Mouse (Mus musculus) gonadal fat pad, adult 2 months (tissue): ENCODE data around the gene Nprl2. TPM values are rescaled to one million over a fixed set of nuclear protein-coding genes. Genes with fewer than 3 reads are reported as not detected.
"Not testable (repeated sequence)": the region's sequence is repeated elsewhere in the genome, so short reads cannot be mapped to it uniquely, and the experiment has no call there.

Experiments used
- DNase-seq: peaks from one replicate; pipeline ENCODE4 v3.0.0-alpha.2; 2012; ENCODE audit warnings: low read depth
- polyA plus RNA-seq: library from polyadenylated mRNA; depleted of rRNA; stranded (reverse); fragments of >200 nt; gene quantifications from 2 replicates; pipeline ENCODE4 v1.2.3, GENCODE M21; 2012

The Nprl2 gene
- polyA plus RNA-seq, 1 experiment: 35.0 TPM

GRCm38 (mm10) chr9:107553541-107554318 lies 11.7 kb downstream of the Nprl2 start:
- no peak for DNase-seq

DNA sequence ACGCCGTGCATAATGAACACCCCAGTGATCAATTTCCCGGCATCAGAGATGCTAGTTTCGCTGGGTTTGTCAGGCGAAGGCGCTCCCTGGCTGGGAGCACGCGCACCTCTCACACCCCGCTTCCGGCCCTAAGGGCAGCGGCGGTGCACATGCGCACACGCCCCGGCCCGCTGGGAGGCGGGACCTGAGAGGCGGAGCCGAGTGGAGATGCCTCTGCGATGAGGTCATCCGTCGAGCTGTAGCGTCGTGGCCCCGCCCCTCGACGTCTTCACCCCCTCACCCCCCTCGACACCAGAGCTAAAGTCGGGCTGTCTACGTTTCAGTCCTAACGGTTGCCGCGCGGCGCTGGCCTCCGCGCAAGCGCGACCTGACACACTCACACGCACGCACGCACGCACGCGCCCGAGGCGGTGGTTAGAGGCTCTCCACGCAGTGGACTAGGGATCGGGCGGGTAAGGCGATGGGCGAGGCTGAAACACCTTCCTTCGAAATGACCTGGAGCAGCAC lies 12.3 kb downstream of the Nprl2 start:
- DNase-seq: no peak

DNA sequence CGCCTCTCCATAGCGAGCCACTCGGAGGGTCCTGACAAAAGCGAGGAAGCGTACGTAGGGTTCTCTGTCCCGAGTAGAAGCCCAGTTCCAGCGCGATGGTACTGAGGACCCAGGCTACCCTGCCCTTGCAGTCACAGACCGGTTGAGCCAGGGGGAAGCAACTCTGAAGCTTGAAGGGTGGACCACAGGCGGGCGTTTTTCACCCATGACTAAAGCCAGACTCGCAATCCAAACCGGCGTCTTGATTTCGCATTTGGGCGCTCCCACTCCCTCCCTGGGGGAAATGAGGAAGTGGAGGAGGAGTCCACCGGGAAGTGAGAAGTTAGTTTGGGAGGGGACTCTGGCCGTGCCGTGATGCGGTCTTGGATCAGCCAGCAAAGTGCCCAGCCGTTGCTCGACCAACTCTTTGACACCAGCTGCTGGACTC lies 13.0 kb downstream of the Nprl2 start:
- no peak for DNase-seq

DNA sequence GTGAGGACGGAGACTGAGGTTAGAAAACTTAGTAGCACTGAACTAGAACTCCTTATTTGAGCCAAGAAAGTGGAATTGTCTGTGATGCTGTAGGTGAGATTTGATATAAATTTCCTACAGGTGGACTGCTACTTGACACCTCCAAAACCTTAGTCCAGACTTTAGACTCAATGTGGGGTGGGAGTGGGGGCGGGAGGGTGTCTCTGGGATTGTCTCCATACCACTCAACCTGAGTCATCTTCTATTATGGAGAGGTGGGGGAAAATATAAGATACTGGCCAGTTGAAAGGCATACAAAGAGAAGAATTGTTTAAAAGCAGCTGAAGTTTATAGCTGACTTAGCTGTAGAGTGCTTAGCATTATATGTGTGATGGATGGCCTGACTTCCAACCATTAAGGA lies 13.7 kb downstream of the Nprl2 start:
- no peak for DNase-seq

DNA sequence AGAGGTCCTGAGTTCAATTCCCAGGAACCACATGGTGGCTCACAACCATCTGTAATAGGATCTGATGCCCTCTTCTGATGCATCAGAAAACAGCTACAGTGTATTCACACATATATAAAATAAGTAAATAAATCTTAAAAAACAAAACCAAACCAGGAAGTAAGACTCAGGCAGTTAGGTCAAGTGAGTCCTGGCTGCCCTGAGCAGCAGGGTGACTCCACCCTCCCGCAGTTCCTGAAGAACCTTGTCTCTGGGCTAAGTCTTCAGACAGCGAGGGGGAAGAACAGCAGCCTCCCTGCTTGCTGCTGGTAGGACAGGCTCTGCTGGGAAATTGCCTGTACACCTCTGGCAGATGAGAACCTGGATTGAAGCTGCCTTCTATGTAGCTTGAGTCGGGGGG lies 14.3 kb downstream of the Nprl2 start:
- no peak for DNase-seq

DNA sequence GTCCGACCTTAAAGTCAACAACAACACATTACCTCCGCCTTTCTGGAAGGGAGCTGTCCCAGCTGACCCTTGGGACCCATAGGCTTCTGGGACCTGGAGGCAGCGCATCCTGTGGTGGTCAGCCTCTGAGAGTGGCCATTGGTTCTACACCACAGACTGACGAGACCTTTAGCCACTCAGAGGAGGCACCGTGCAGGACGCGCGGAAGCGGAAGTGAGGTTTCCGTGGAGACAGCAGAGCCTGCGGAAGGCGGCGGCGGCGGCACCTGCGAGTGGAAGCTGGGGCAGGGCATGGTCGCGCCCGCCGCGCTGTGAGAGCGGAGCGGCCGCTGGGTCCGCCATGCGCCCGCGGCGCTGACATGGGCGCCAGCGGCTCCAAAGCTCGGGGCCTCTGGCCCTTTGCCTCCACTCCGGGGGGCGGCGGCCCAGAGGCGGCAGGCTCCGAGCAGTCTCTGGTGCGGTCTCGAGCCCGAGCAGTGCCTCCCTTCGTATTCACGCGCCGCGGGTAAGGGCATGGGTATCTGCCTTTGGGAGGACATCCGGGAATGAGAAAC lies 21.1 kb downstream of the Nprl2 start, which contains the start of gene Tusc2:
Gene Tusc2, plus strand, starts transcription at position 227 of the 553 bp plus-strand sequence.
- DNase-seq: no peak

DNA sequence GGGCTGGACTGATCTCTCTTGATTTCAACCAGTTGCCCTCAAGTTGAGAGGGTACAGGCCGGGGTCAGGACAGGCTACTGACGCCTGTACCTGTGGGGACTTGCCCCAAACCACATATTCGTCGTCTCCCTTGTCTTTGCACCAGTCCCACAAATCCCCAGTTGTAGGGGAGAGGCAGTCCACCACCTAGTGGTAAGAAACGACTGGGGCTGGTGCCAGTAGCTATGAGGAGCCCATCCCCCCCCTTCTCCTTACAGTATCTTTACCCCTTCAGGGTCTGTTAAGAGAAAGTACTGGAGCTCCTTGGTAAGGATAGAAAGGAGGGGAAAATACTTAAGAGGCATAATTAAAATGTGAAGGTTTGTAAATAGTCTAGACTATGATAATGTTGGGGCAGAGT lies 23.5 kb downstream of the Nprl2 start:
- DNase-seq: not testable (repeated sequence)

DNA sequence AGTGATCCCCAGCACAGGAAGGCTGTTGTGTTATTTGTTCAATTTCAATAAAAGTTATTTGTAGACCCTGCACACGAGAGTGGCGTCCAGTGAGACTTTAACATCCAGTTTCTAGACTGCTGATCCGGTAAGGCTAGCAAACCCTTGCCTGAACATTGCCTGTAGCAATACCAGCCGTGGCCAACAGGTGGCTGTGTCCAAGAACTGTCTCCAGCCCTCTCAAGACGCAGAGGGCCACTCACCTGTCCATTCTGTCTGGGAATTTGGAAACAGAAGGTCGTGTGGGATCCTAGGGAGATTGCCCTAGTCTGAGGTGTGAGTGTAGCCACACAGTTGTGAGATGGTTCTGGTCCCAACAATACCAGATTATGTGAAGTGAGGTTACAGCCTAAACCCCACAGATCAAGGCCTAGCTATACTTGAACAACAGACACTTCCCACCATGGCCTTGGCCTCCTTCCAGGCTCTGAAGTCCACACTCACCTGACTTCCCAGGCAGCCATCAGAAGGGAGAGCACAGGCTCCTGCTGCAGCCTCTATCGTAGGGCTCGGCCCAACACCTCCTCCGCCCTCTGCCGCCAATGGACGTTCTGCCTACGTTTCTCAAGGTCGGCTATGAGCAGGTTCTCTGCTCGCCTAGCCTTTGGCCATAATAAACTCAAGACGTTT lies 24.1 kb downstream of the Nprl2 start:
- DNase-seq: no peak

DNA sequence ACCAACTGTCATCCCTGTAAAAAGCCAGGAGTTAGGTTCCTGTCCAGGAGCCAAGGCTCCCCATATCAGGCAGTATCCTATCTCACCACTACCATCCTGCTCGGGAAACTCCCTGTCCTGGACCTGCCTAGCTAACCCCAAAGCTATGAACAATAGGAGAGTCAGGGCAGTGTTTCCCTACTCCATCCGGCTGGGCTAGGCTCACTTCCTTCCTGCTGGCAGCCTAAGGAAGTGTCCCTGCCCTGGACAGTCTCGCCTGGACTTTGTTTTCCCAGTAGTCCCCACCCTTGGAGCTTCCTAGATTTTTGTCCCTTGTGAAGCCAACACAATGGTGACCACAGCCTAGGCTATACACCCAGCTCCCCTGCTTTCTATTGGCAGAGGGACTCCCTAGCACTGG lies 24.8 kb downstream of the Nprl2 start:
- no peak for DNase-seq

- DNase-seq: no peak
Observed at GRCm38 (mm10) chr9:107567702-107568319, 25.8 kb downstream of the Nprl2 start, which contains the start of gene Hyal2. TSS of gene Hyal2 (plus strand) at chr9:107567945.

DNA sequence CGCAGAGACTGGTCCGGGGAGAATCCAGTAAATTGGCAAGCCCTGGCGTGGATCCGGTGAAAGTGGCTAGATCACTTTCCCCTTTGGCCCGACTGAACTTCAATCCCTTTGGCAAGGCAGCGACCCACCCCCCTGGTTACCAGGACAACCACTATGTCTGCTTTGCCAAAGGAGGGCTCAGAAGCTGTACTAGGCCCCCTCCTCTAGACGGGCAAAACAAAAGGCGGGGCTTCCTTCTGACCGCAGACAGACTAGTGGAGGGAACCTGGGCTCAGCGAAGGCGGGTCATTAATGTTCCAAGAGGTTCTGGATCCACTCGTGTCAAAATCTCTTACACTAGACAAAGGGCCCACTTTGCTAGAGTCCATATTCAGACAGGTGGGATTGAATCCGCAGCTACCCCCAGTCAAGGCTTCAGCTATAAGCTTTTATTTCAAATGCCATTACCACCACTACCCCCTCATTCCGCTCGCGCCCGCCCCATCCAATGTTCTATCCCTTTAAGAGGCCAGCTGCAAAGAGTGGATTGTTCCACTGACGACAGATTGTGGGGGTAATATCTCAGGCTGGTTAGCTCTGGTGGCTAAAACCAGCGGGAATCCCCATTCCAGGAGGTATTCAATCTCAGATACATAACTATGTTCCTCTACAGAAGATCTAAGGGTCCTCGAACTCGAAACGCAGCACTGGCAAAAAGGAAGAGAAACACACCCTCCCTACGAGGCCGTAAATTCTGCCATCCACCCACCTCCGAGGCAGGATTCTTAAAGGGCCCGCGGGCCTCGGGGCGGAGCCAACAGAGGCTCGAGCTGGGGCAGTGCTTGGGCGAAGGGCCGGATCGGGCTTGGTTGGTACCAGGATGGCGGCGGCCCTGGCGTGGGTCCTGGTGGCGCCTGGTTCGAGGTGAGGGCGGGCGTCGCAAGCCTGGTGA lies 26.6 kb downstream of the Nprl2 start:
- DNase-seq: no peak

GRCm38 (mm10) chr9:107569270-107569669 lies 27.2 kb downstream of the Nprl2 start:
- DNase-seq: no peak

GRCm38 (mm10) chr9:107570016-107570415 lies 28.0 kb downstream of the Nprl2 start:
- no peak for DNase-seq

GRCm38 (mm10) chr9:107570845-107571244 lies 28.8 kb downstream of the Nprl2 start:
- DNase-seq: no peak

DNA sequence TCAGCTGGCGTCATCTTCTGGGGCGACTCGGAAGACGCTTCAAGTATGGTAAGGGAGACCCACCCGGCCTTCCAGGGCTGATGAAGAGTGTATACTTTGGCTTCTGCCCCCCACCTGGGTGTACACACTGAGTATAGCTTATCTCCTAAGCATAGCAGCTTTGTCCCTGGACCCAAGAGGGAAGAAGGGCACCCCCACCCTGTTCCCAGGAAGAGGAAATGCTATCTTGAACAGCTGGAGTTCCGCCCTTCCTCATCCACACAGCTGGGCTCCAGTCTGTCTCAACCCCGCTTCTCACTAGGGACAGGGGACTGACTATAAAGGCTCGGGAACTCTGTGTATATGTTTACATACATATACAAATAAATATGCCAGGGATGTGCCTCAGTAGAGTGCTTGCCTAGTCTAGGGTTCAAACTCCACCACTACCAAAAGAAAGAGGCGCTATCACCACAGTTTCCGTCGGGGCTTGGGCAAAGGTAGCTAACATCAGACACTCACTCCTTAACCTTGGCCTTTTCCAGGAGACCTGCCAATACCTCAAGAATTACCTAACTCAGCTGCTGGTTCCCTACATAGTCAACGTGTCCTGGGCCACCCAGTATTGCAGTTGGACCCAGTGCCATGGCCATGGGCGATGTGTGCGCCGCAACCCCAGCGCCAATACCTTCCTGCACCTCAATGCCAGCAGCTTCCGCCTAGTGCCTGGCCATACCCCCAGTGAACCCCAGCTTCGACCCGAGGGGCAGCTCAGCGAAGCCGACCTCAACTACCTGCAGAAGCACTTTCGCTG lies 29.7 kb downstream of the Nprl2 start:
- no peak for DNase-seq

DNA sequence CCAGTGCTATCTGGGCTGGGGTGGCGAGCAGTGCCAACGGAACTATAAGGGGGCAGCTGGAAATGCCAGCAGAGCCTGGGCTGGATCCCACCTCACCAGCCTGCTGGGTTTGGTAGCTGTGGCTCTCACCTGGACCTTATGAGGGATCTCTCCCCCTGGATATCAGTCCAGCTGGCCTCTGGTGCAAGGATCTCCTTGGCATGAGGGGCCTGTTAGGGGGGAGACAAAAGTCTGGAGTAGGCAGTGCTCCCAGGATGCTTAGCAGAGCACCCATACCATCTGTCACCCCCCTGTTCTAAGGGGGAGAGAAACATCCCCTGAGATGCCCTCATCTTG lies 30.3 kb downstream of the Nprl2 start:
- DNase-seq: no peak

GRCm38 (mm10) chr9:107573774-107574173 lies 31.7 kb downstream of the Nprl2 start:
- DNase-seq: not testable (repeated sequence)

DNA sequence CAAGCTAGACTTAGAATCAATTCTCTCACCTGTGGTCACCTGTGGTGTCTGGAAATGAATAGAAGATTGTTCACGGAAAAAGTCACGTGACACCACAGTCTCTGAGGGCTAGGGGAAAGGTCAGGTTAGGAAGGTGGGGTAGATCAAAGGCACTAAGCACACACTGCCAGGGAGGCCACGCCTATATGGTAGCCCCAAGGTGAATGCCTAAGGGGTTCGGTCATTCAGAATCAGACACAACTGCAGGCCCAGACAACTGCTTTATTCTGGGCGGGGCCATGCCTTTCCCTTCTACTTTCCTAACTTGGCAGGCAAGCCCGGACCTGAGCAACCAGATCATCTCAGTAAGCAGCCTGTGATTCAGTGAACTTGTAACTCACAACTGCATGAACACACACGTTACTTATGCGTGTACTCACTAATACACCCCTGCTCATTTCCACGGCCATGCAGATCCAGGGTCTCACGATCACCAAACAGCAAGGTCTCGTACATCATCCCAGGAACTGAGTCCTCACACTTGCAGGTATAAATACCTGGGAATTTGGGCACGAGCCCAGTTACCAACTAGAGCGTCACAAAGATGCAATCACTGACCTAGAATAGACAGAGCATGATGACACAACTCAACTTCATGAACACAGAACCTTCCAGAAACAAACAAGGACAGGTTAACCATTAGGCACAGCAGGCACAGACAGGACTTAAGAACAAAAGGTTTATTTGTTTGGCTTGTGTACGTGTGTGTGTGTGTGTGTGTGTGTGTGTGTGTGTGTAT lies 33.7 kb downstream of the Nprl2 start:
- DNase-seq: no peak

GRCm38 (mm10) chr9:107576357-107577107 lies 34.5 kb downstream of the Nprl2 start, which contains the start of gene Hyal1:
TSS of gene Hyal1 (plus strand) at chr9:107576927.
- no peak for DNase-seq
